In the genomic region with DNA sequence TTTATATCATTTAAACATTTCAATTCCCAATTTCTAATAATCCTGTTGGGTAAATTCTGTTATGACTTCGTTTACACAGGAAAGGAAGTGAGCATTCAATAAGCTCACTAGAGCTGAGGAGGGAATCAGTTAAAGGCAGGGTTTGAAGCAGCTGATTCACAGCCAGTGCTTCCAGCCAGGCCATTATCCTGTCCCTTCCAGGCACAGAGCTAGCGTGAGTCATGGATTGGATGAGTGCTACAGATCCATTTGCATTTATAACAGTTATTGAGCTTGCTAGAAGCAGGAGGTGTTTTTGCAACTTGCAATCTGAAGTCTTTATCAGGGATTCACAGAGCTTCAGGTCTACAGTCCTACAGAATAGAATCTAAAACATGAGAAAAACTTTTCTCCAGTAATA, we compare ENCODE assay signal across 22 mouse cellular contexts. TPM values are rescaled to one million over a fixed set of nuclear protein-coding genes. Genes with fewer than 3 reads are reported as not detected.
A peak's percentile ranks its signal among the peaks of the same experiment; 100 is the strongest.
DNase-seq lines count a peak whose midpoint lies in the region; ATAC-seq and TF ChIP-seq lines count a peak whose summit lies in the region.
"Had no signal": no experiment of that assay in that cellular context is flagged by ENCODE, and none has a peak within 500 bp of the region (broad histone marks: within the 10 kb centered on the region; RNA-seq: fewer than 3 reads in every experiment).

No protein-coding gene starts in this region.

- WGBS in forebrain, embryonic 16.5 days, result 26% methylated on average over 2 of the region's 2 CpGs
- WGBS in forebrain, embryonic 10.5 days, result 74% methylated on average over 2 of the region's 2 CpGs
- WGBS in liver, postnatal 0 days (ENCODE audit: insufficient replicate concordance), result 55% methylated on average over 2 of the region's 2 CpGs

- H3K4me1 ChIP-seq in forebrain, embryonic 16.5 days (replicated peaks; ENCODE audit: control insufficient read depth, insufficient read depth, low read length), result peaks cover 18% of the 10 kb centered on the region
- H3K4me1 ChIP-seq in forebrain, embryonic 10.5 days, result no peaks in the 10 kb centered on the region
- no peaks in the 10 kb centered on the region for H3K4me1 ChIP-seq in liver, postnatal 0 days (ENCODE audit: insufficient read depth)
- H3K4me1 ChIP-seq: heart, embryonic 10.5 days; liver, embryonic 12.5 days; midbrain, embryonic 12.5 days had no signal

- in situ Hi-C loops in Patski (cut with MboI; ENCODE audit: low pct_unique_long_range_greater_than_20kb), result no loop called here

- peaks cover 37% of the 10 kb centered on the region for H3K36me3 ChIP-seq in forebrain, embryonic 16.5 days (ENCODE audit: control insufficient read depth, insufficient read depth)
- peaks cover 60% of the 10 kb centered on the region for H3K36me3 ChIP-seq in forebrain, embryonic 10.5 days (replicated peaks)
- H3K36me3 ChIP-seq in liver, postnatal 0 days (replicated peaks; ENCODE audit: insufficient read depth, low read length), result no peaks in the 10 kb centered on the region; the same call in 1 of the 2 replicates
- H3K36me3 ChIP-seq: G1E; heart, embryonic 10.5 days; liver, embryonic 12.5 days had no signal

- POLR2A ChIA-PET in Patski (lab: Charles Lee), result interaction anchor here (1.0 kb wide), 1 partner anchor 18 kb away, joined by 3 read pairs; no protein-coding TSS in a partner anchor

- no peak for DNase-seq in forebrain, embryonic 10.5 days (ENCODE audit: extremely low spot score, low spot score)
- DNase-seq in left cerebral cortex, adult 2 months (ENCODE audit: extremely low spot score in 1 of 2, low spot score in 2 of 2), result no peak
- no peak for DNase-seq in left cerebral cortex, adult 8-10 months (ENCODE audit: low spot score in 2 of 2)
- DNase-seq in Patski (ENCODE audit: low read depth, low spot score), result no peak
- peak; percentile 47 for DNase-seq in gastrocnemius, postnatal 25 days
- DNase-seq in liver, postnatal 0 days, result no peak
- DNase-seq: cerebellum, adult 11 months; heart, postnatal 10 days had no signal

- no peak for TF ChIP-seq EP300 in liver, postnatal 0 days (IDR thresholded peaks at IDR 0.05; ENCODE audit: low read depth)

- H3K4me3 ChIP-seq in forebrain, embryonic 16.5 days (replicated peaks; ENCODE audit: low read length), result no peak overlapping the region
- no peak overlapping the region for H3K4me3 ChIP-seq in forebrain, embryonic 10.5 days
- H3K4me3 ChIP-seq in left cerebral cortex, adult 2 months, result no peak overlapping the region
- no peak overlapping the region for H3K4me3 ChIP-seq in liver, postnatal 0 days (ENCODE audit: low read depth, low read length)
- H3K4me3 ChIP-seq: embryonic facial prominence, embryonic 13.5 days; heart, embryonic 10.5 days; hindbrain, embryonic 12.5 days; kidney, embryonic 15.5 days; liver, embryonic 12.5 days; midbrain, embryonic 12.5 days had no signal

- H3K27me3 ChIP-seq in forebrain, embryonic 16.5 days (replicated peaks; ENCODE audit: control insufficient read depth, insufficient read depth, low read length), result no peaks in the 10 kb centered on the region
- H3K27me3 ChIP-seq in forebrain, embryonic 10.5 days (ENCODE audit: poor library complexity, severe bottlenecking), result no peaks in the 10 kb centered on the region
- no peaks in the 10 kb centered on the region for H3K27me3 ChIP-seq in Patski
- no peaks in the 10 kb centered on the region for H3K27me3 ChIP-seq in liver, postnatal 0 days (ENCODE audit: insufficient read depth, low read length)
- H3K27me3 ChIP-seq: embryonic facial prominence, embryonic 13.5 days; hindbrain, embryonic 12.5 days; kidney, embryonic 15.5 days; midbrain, embryonic 12.5 days had no signal

- no peak for TF ChIP-seq CTCF in left cerebral cortex, adult 2 months (IDR thresholded peaks at IDR 0.05)
- TF ChIP-seq CTCF in Patski (IDR thresholded peaks at IDR 0.05), result no peak
- TF ChIP-seq CTCF in liver, postnatal 0 days (IDR thresholded peaks at IDR 0.05; ENCODE audit: low read depth), result no peak

- peak; percentile 58 for ATAC-seq in forebrain, embryonic 16.5 days
- peak; percentile 82 for ATAC-seq in Patski
- ATAC-seq in liver, postnatal 0 days, result no peak
- ATAC-seq: CD4-positive, CD25-positive, alpha-beta regulatory T cell, adult 4 months; liver, embryonic 12.5 days had no signal

- no peak overlapping the region for H3K4me2 ChIP-seq in forebrain, embryonic 16.5 days (ENCODE audit: low read length)
- no peak overlapping the region for H3K4me2 ChIP-seq in liver, postnatal 0 days (ENCODE audit: low read depth, low read length)
- H3K4me2 ChIP-seq: embryonic facial prominence, embryonic 13.5 days; hindbrain, embryonic 12.5 days; kidney, embryonic 15.5 days; liver, embryonic 12.5 days; midbrain, embryonic 12.5 days had no signal

- H3K9me3 ChIP-seq in forebrain, embryonic 16.5 days (ENCODE audit: control insufficient read depth, low read length), result no peaks in the 10 kb centered on the region
- no peaks in the 10 kb centered on the region for H3K9me3 ChIP-seq in forebrain, embryonic 10.5 days
- no peaks in the 10 kb centered on the region for H3K9me3 ChIP-seq in liver, postnatal 0 days (ENCODE audit: low read length)
- H3K9me3 ChIP-seq: embryonic facial prominence, embryonic 13.5 days; G1E; heart, embryonic 10.5 days; hindbrain, embryonic 12.5 days; kidney, embryonic 15.5 days; liver, embryonic 12.5 days; midbrain, embryonic 12.5 days had no signal

- no peak overlapping the region for H3K27ac ChIP-seq in forebrain, embryonic 16.5 days (ENCODE audit: low read length)
- H3K27ac ChIP-seq in forebrain, embryonic 10.5 days, result no peak overlapping the region
- peak overlapping the region; percentile 66; the same call in 1 of the 2 replicates for H3K27ac ChIP-seq in left cerebral cortex, adult 2 months
- H3K27ac ChIP-seq in liver, postnatal 0 days (ENCODE audit: low read depth), result no peak overlapping the region
- H3K27ac ChIP-seq: embryonic facial prominence, embryonic 13.5 days; heart, embryonic 10.5 days; hindbrain, embryonic 12.5 days; kidney, embryonic 15.5 days; liver, embryonic 12.5 days; midbrain, embryonic 12.5 days had no signal

- intact Hi-C loops in left cerebral cortex, adult 2 months (cut with DNase I), result no loop called here

- H3K9ac ChIP-seq in forebrain, embryonic 16.5 days (replicated peaks; ENCODE audit: low read depth, low read length), result no peak overlapping the region
- H3K9ac ChIP-seq in liver, postnatal 0 days (replicated peaks), result no peak overlapping the region
- H3K9ac ChIP-seq: embryonic facial prominence, embryonic 13.5 days; hindbrain, embryonic 12.5 days; kidney, embryonic 15.5 days; liver, embryonic 12.5 days; midbrain, embryonic 12.5 days had no signal

- CTCF ChIA-PET in Patski (lab: Charles Lee), result interaction anchor here (0.9 to 1.0 kb wide), 2 partner anchors 12 to 13 kb away, joined by 3 to 4 read pairs; no protein-coding TSS in a partner anchor

RNA-seq across cellular contexts. Expression of gene Gm6525, which starts 33.5 kb away (rescaled TPM):
- polyA plus RNA-seq in forebrain, embryonic 16.5 days (2015; fragmentation: Nextera tagmentation; extraction: Ambion mirVana), result 3.0 and 3.1 TPM in 2 replicates
- polyA plus RNA-seq in forebrain, embryonic 10.5 days (2016; fragmentation: Nextera tagmentation; extraction: Ambion mirVana), result 0.87 and 1.5 TPM in 2 replicates
- not detected for total RNA-seq in left cerebral cortex, adult 2 months (2021)
- total RNA-seq in left cerebral cortex, adult 8-10 months (2022), result not detected
- polyA plus RNA-seq in Patski (2021), result 0.47 TPM
- total RNA-seq in gastrocnemius, postnatal 25 days (2021), result not detected
- polyA plus RNA-seq in liver, postnatal 0 days (2015; fragmentation: Nextera tagmentation; extraction: Ambion mirVana), result 0.14 and 0.21 TPM in 2 replicates
- total RNA-seq: common myeloid progenitor, adult 5-6 weeks; left cerebral cortex, adult 18-20 months; neutrophil, adult 5-6 weeks had no signal
- polyA plus RNA-seq: G1E; large intestine, adult 2 months; liver, embryonic 12.5 days; thymus, postnatal 0 days had no signal

RNA-seq across cellular contexts. Expression of gene Mnd1, which starts 51.8 kb away (rescaled TPM):
- polyA plus RNA-seq in forebrain, embryonic 16.5 days (2015; fragmentation: Nextera tagmentation; extraction: Ambion mirVana), result 2.7 and 3.2 TPM in 2 replicates
- polyA plus RNA-seq in forebrain, embryonic 10.5 days (2016; fragmentation: Nextera tagmentation; extraction: Ambion mirVana), result 14.7 and 15.3 TPM in 2 replicates
- under 1 TPM; 0.68 to 0.96 TPM for total RNA-seq in left cerebral cortex, adult 2 months (2021)
- total RNA-seq in left cerebral cortex, adult 8-10 months (2022), result 1 to 10 TPM in 3 of 4 experiments, under 1 TPM in 1; 0.66 to 2.3 (median 1.4) TPM
- 20.1 TPM for polyA plus RNA-seq in Patski (2021)
- 1 to 10 TPM; 2.1 to 3.3 TPM for total RNA-seq in gastrocnemius, postnatal 25 days (2021)
- polyA plus RNA-seq in liver, postnatal 0 days (2015; fragmentation: Nextera tagmentation; extraction: Ambion mirVana), result 8.3 and 9.9 TPM in 2 replicates
